In the genomic region with DNA sequence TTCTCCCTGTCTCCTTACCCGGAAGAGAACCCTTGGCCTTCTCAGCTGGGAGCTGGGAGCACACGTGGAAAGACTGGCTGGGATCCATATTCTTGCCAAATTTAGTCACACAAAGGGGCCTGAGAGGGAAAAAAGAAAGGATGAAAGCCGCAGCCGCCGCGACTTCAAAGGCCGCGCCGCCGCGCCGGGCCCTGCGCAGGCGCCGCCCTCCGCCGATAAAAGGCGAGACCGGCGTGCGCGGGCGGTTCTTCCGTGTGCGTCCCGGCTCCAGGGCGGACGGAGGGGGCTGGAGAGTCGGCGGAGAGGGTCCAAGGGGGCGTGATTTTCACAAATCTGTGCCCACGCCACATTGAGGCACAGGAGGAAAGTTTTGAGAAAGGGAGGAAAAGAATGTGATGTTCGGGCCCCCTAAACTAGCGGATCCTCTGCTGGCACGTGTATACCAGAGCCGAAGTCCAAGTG, we compare ENCODE assay signal across 8 mouse cellular contexts. TPM values are rescaled to one million over a fixed set of nuclear protein-coding genes. Genes with fewer than 3 reads are reported as not detected.
DNase-seq lines count a peak whose midpoint lies in the region; ATAC-seq and TF ChIP-seq lines count a peak whose summit lies in the region.

No protein-coding gene starts in this region.

- peak overlapping the region; percentile 66 for H3K4me3 ChIP-seq in ES-Bruce4 (ENCODE audit: low read depth, low read length)
- H3K4me3 ChIP-seq in embryonic facial prominence, embryonic 10.5 days: peak overlapping the region; percentile 57
- H3K4me3 ChIP-seq in hindbrain, embryonic 11.5 days (ENCODE audit: low read depth, low read length): peak overlapping the region; percentile 27
- H3K4me3 ChIP-seq in liver, embryonic 13.5 days (replicated peaks): peak overlapping the region; percentile 37
- H3K4me3 ChIP-seq in neural tube, embryonic 14.5 days (ENCODE audit: low read depth, low read length): peak overlapping the region; percentile 29

- TF ChIP-seq CTCF in ES-Bruce4 (IDR thresholded peaks at IDR 0.05; ENCODE audit: low read depth, low read length): no peak

- H3K4me2 ChIP-seq in hindbrain, embryonic 11.5 days (replicated peaks; ENCODE audit: low read depth, low read length): peak overlapping the region; percentile 55
- H3K4me2 ChIP-seq in liver, embryonic 13.5 days: peak overlapping the region; percentile 52
- peak overlapping the region; percentile 55 for H3K4me2 ChIP-seq in neural tube, embryonic 14.5 days (ENCODE audit: low read depth, low read length)

- no peak overlapping the region for H3K27ac ChIP-seq in ES-Bruce4 (ENCODE audit: insufficient read depth, low read length)
- H3K27ac ChIP-seq in embryonic facial prominence, embryonic 10.5 days (replicated peaks): peak overlapping the region; percentile 87
- H3K27ac ChIP-seq in hindbrain, embryonic 11.5 days (ENCODE audit: low read depth, low read length): peak overlapping the region; percentile 48; the same call in 1 of the 2 replicates
- H3K27ac ChIP-seq in liver, embryonic 13.5 days: no peak overlapping the region
- no peak overlapping the region for H3K27ac ChIP-seq in neural tube, embryonic 14.5 days (ENCODE audit: low read depth, low read length)

- no peak for TF ChIP-seq POLR2A in ES-Bruce4 (IDR thresholded peaks at IDR 0.05; ENCODE audit: insufficient read depth, low read length)

- H3K4me1 ChIP-seq in ES-Bruce4 (ENCODE audit: control insufficient read depth, insufficient read depth, low read length): peaks cover 3% of the 10 kb centered on the region
- H3K4me1 ChIP-seq in embryonic facial prominence, embryonic 10.5 days: peaks cover 55% of the 10 kb centered on the region
- peaks cover 15% of the 10 kb centered on the region for H3K4me1 ChIP-seq in hindbrain, embryonic 11.5 days (replicated peaks; ENCODE audit: control insufficient read depth, insufficient read depth, low read length)
- peaks cover 12% of the 10 kb centered on the region for H3K4me1 ChIP-seq in liver, embryonic 13.5 days (replicated peaks)
- peaks cover 13% of the 10 kb centered on the region; the same call in 1 of the 2 replicates for H3K4me1 ChIP-seq in neural tube, embryonic 14.5 days (ENCODE audit: control insufficient read depth, insufficient read depth, low read length)

- peaks cover 34% of the 10 kb centered on the region for H3K27me3 ChIP-seq in ES-Bruce4 (ENCODE audit: control insufficient read depth, insufficient read depth, low read length, poor library complexity, severe bottlenecking)
- peaks cover 74% of the 10 kb centered on the region for H3K27me3 ChIP-seq in embryonic facial prominence, embryonic 10.5 days (replicated peaks; ENCODE audit: low read depth, poor library complexity, severe bottlenecking)
- H3K27me3 ChIP-seq in hindbrain, embryonic 11.5 days (ENCODE audit: control insufficient read depth, insufficient read depth, low read length): peaks cover 38% of the 10 kb centered on the region
- H3K27me3 ChIP-seq in liver, embryonic 13.5 days: peaks cover 85% of the 10 kb centered on the region
- H3K27me3 ChIP-seq in neural tube, embryonic 14.5 days (ENCODE audit: control insufficient read depth, insufficient read depth, low read length): peaks cover 33% of the 10 kb centered on the region

- H3K9ac ChIP-seq in ES-Bruce4 (ENCODE audit: low read depth, poor library complexity, severe bottlenecking): peak overlapping the region; percentile 1; the same call in 1 of the 2 replicates
- H3K9ac ChIP-seq in hindbrain, embryonic 11.5 days (ENCODE audit: low read depth, low read length): peak overlapping the region; percentile 43; the same call in 1 of the 2 replicates
- H3K9ac ChIP-seq in liver, embryonic 13.5 days: no peak overlapping the region
- H3K9ac ChIP-seq in neural tube, embryonic 14.5 days (replicated peaks; ENCODE audit: low read depth, low read length): 0 out of 2 replicates have a peak overlapping the region, but pooled peaks have one; percentile 16

- no peak for TF ChIP-seq EP300 in ES-Bruce4 (IDR thresholded peaks at IDR 0.05; ENCODE audit: insufficient read depth, low read depth, low read length)

- no peaks in the 10 kb centered on the region for H3K9me3 ChIP-seq in ES-Bruce4 (replicated peaks; ENCODE audit: control insufficient read depth, insufficient read depth, low read length, poor library complexity, severe bottlenecking)
- no peaks in the 10 kb centered on the region for H3K9me3 ChIP-seq in embryonic facial prominence, embryonic 10.5 days
- H3K9me3 ChIP-seq in hindbrain, embryonic 11.5 days (ENCODE audit: control insufficient read depth, low read length): no peaks in the 10 kb centered on the region
- no peaks in the 10 kb centered on the region for H3K9me3 ChIP-seq in liver, embryonic 13.5 days (replicated peaks)
- no peaks in the 10 kb centered on the region for H3K9me3 ChIP-seq in neural tube, embryonic 14.5 days (ENCODE audit: control insufficient read depth, low read length)

- ATAC-seq in cerebellum, adult (ENCODE audit: insufficient number of reproducible peaks, low FRiP score, low TSS enrichment): no peak
- ATAC-seq in hindbrain, embryonic 11.5 days (ENCODE audit: low FRiP score): peak; percentile 71
- ATAC-seq in liver, embryonic 13.5 days (ENCODE audit: low read depth): no peak
- ATAC-seq in neural tube, embryonic 14.5 days (ENCODE audit: low read depth): peak; percentile 52; the same call in 1 of the 2 replicates

- peak; percentile 38 to 41 for DNase-seq in cerebellum, postnatal 14 days
- peak; percentile 89 for DNase-seq in embryonic facial prominence, embryonic 10.5 days (ENCODE audit: low spot score)
- peak; percentile 86 for DNase-seq in hindbrain, embryonic 11.5 days (ENCODE audit: low spot score)
- DNase-seq in liver, embryonic 13.5 days: no peak
- no peak for DNase-seq in urinary bladder, postnatal 36 days (ENCODE audit: low spot score in 2 of 2)

- no peaks in the 10 kb centered on the region for H3K36me3 ChIP-seq in ES-Bruce4 (ENCODE audit: control insufficient read depth, insufficient read depth, low read length, poor library complexity, severe bottlenecking)
- H3K36me3 ChIP-seq in embryonic facial prominence, embryonic 10.5 days (replicated peaks): no peaks in the 10 kb centered on the region
- H3K36me3 ChIP-seq in hindbrain, embryonic 11.5 days (ENCODE audit: control insufficient read depth, insufficient read depth, low read length): no peaks in the 10 kb centered on the region
- H3K36me3 ChIP-seq in liver, embryonic 13.5 days: no peaks in the 10 kb centered on the region
- no peaks in the 10 kb centered on the region for H3K36me3 ChIP-seq in neural tube, embryonic 14.5 days (ENCODE audit: control insufficient read depth, insufficient read depth, low read length)

- under 1% methylated on average over 36 of the region's 36 CpGs for WGBS in embryonic facial prominence, embryonic 10.5 days
- 0% methylated on average over 35 of the region's 36 CpGs for WGBS in hindbrain, embryonic 11.5 days
- WGBS in liver, embryonic 13.5 days (ENCODE audit: insufficient replicate concordance): 2% methylated on average over 36 of the region's 36 CpGs
- under 1% methylated on average over 36 of the region's 36 CpGs for WGBS in neural tube, embryonic 14.5 days

RNA-seq across cellular contexts. Expression of a gene that starts 4.3 kb away (rescaled TPM):
- 3.4 and 5.4 TPM in 2 replicates for polyA plus RNA-seq in ES-Bruce4 (2011; ENCODE audit: insufficient read depth, insufficient read length, low read depth, missing spikeins)
- 51.2 and 61.3 TPM in 2 replicates for polyA plus RNA-seq in embryonic facial prominence, embryonic 10.5 days (2016; fragmentation: Nextera tagmentation; extraction: Ambion mirVana)
- polyA plus RNA-seq in hindbrain, embryonic 11.5 days (2014; fragmentation: Nextera tagmentation; extraction: Ambion mirVana): 24.1 and 24.6 TPM in 2 replicates
- polyA plus RNA-seq in liver, embryonic 13.5 days (2015; fragmentation: Nextera tagmentation; extraction: Ambion mirVana): 0.12 and 0.21 TPM in 2 replicates
- polyA plus RNA-seq in neural tube, embryonic 14.5 days (2014; fragmentation: Nextera tagmentation; extraction: Ambion mirVana): 3.7 and 9.1 TPM in 2 replicates

Comparison
In these comparisons a context has a peak if more than half of its experiments do, and no peak if none do; other contexts are left out.
1. DNase-seq: peak in cerebellum, postnatal 14 days (2 of 2), embryonic facial prominence, embryonic 10.5 days (single experiment) and hindbrain, embryonic 11.5 days (single experiment); none in liver, embryonic 13.5 days (single experiment) and urinary bladder, postnatal 36 days (0 of 2).
2. ATAC-seq: peak in hindbrain, embryonic 11.5 days (single experiment) and neural tube, embryonic 14.5 days (single experiment); none in cerebellum, adult (single experiment) and liver, embryonic 13.5 days (single experiment).
3. H3K27ac ChIP-seq: peak in embryonic facial prominence, embryonic 10.5 days (single experiment) and hindbrain, embryonic 11.5 days (single experiment); none in ES-Bruce4 (single experiment), liver, embryonic 13.5 days (single experiment) and neural tube, embryonic 14.5 days (single experiment).
4. Peak in every context shown above with its lines, with median percentiles within 50 percentile points of each other: H3K4me3 ChIP-seq and H3K4me2 ChIP-seq.